Mouse (Mus musculus): ENCODE results near the gene Kcnq1.

Kcnq1 gene

DNA sequence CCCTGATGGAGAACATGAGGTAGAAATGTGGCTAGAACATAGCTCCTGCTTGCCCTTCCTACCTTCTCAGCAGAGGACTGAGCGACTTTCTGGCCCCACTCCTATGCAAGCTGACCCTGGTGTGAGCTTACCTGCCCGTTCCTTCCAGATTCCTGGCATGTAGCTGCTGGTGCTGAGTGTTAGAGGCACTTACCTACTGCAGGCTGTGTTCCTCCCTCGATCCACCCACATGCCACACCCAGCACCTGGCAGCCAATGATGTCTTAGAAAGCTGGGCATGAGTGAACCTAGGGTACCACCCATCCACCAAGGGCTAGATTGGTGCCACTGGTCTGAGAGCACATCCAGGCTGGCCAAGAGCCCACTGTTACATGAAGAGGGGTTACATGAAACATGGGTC is 12.3 kb upstream of the Kcnq1 start:
- no peak for DNase-seq (ENCODE audit: low spot score)

DNA sequence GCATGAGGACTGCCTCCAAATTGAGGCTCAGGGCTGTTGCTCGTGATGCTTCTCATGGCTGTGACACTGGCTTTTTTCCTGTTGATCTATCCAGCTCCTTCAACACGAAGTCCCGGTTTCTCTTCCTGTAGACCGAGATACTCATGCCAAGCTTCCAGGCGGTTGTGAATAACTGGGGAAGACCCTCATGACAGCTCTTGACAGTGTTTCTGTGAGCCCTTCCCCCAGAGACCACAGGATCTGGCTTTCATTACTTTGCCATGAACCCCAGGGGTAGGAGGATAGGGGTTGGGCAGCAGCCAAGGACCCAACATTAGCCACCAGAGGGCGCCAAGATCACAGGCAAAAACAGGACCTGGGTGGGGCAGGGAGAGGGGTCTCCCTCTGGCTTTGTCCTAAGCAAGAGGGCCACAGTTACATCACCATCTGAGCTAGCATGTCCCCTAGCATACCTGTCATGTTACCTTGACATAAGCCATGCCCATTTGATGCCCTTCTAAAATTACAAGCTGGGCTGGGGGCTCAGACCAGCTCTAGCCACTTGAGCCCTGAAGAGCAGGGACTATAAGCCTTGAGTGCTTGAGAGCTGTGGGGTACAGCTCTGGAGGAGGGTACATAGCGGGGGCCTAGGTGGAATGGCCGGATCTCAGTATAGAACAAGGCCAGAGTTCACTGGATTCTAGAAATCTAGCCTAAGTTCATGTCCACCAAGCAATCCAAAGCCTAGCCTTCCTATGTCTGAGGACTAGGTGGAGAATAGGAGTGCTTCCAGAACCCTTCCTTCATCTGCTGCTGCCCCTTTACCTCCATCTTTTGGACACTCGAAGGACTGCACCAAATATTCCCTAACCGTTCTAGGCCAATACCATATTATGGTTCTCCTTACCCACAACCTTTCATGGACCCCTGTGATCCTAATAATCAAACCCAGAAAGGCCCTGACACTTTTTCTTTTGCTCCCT is 11.3 kb upstream of the Kcnq1 start, which contains the start of gene Trpm5:
Gene Trpm5, minus strand, starts transcription at position 51 of the 962 bp plus-strand sequence.
- no peak for DNase-seq (ENCODE audit: low spot score)

DNA sequence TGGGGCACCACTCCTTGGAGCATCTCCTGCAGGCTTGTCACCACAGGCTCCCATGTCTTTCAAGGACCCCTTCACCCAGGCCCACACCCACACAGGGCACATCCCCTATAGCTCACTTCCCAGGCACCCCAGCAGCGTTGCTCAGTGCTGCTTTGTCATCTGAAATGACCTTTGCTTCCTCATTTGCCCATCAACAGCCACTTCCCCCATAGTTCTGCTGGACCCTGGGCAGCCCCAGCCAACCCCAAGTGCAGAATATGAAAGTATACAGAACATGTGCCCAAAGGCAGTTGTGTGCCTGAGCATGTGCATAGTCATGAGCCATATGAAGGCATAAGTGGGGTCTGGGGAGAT is 10.6 kb upstream of the Kcnq1 start:
- no peak for DNase-seq (ENCODE audit: low spot score)

DNA sequence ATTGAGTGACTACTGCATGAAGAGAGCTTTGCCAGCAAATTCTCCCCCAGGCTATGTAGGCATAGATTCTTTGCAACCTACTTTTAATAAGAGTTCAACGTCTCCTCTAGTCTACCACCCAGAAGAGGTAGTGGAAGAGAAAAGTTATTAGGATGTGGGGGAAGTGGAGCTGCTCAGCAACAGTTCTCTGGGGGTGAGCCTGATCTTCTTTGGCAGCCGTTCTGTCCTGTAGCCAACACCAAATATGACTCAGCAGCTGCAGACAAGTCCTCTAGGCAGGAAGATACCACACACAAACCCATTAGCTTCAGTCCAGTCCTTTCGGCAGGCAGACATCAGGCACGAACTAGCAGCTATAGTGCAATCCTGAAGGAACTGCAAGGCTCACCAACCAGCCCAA is 5.4 kb upstream of the Kcnq1 start:
- no peak for DNase-seq (ENCODE audit: low spot score)

DNA sequence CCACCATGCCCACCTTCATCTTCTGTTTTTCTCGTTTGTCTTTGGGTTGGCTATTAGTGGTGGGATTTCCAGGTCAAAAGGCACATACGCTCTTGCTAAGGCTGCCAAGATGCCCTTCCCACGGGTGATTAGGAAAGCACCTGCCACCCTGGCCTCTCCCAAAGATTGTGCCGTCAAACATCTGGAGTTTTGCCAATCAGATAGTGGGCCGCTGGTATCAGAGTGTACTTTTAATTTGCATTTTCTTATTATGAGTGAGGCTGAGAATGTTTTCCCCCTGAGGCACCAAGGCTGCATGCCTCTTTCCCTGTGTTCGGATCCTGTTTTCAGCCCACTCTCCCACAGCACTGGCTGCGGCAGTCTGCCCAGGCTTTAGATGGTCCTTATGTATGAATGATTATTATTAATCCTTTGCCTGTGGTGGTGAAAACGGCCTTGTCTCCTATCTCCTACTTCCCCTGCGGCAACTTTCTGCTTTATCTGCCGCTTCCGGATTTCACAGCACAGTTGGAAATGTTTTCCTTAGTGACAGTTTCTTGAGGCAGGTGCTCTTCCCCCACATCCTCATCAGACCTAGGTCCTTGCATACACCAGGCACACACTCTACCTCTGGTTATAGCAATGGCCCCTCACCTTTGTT is 784 bp upstream of the Kcnq1 start:
- DNase-seq (ENCODE audit: low spot score): no peak

DNA sequence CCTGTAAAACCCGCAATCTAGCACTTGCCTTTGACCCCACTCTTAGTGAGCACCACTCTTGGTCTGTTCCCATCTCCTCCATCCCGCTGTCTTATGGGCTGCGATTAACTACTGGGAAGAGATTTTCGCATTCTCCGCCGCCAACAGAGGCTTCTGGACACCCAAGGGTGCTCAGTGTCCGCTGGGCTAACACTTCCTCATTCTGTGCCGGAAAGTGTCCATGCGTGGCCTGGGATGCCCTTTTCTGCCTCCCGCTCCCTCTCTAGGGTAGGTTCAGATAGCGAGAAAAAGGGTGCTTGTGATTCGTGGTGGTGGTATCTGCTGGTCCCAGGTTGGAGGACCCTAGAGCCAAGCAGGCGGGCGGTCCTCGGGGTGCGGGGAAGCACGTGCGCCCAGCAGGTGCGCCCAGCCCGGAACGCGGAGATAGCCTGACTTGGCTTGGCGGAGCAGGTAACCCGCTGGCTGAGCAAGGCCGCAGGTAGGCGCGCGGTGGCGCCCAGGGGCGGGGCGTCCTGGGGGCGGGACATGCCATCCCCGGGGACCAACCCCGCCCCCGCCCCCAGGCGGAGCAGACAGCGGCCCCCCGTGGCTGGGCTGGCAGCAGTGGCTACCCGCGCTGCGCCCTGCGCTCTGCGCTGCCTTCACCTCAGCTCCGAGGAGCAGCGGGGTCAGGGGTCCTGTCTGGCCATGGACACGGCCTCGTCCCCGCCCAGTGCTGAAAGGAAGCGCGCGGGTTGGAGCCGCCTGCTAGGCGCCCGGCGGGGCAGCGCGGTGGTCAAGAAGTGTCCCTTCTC is 707 bp downstream of the Kcnq1 start:
- no peak for DNase-seq (ENCODE audit: low spot score)

DNA sequence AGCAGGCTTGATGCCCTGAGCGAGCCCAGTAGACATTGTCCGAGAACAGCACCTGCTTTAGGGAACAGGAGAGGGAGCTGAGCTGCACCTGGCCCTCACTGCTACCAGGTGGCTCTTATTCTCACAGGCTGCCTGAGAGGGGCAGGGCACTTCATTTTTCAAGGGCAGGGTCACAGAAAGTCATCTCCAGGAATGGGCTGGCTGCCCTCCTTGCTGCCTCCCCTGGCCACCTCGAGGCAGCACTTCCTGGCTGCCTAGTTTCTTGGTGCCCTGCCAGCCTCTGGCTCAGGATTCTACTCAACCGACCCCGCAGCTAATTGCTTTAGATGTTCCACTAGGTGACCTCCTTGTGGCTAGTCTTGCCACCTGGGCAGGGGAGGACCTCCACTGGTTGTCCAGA is 2.0 kb downstream of the Kcnq1 start:
- no peak for DNase-seq (ENCODE audit: low spot score)

DNA sequence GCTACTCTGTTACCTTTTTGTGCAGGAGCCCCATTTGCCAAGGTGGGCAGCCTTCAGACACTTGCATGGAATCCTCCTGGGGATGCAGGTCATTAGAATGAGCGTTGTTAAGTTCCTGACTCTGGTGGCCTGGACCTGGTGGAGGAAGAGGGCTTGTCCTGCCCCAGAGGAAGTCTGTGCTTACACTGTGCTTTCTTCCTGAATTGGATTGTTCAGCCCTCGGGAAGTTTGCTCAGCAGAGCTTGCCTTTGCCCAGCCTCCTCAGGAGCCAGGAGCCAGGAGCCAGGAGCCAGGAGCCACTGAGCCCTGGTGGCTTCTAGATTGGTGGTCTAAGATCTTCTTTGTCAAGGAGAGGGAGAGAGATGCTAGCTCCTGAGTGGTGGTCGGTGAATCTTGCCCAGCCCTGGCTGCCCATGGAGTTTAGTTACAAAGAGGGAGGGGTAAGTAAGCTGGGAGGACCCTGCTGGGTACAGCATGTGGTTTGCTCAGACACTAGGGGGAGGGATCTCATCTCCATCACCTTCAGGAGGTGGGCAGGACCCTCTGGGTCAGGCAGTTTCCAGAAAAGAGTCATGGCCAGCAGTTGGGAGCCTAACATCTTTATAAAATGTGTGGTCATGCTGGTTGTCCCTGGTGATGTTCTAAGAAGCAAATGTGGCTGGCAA is 3.0 kb downstream of the Kcnq1 start:
- no peak for DNase-seq (ENCODE audit: low spot score)

DNA sequence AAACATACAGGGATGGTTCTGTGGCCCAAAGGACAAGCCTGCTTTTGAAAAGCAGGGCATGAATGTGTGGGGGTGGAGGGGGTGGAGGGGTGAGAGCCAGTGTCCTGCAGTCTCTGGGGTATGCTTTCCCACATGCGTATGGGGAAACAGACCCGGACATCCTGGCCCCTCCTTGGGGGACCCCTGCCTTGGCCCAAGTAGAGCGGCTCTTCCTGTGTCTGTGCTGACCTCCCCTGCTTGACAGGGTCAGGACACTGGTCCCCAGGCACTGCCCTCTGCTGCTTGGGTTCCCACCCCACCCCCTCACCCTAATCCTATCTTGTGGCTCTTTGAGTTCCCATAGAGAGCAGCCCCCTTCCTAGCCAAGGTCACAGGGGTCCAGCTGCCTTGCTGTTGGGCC is 3.5 kb downstream of the Kcnq1 start:
- DNase-seq (ENCODE audit: low spot score): no peak

DNA sequence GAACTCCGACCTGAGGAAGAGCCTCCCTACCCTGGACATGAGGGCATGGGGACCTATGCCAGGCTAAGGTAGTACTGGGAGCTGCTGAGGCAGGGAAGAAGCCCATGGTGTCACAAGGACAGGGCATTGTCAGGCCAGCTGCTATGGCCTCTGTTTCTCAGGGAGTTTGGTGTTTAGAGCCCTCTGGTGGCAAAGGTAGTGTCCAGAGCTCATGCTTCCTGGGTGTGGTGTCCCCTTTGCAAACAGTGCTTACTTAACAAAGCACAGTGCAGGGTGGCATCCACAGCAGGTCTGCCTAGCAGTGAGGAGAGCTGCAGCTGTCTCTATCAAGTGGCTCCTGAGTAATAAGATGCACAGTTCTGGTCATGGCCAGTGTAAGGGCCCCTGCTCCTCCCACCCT is 4.6 kb downstream of the Kcnq1 start:
- DNase-seq (ENCODE audit: low spot score): no peak

DNA sequence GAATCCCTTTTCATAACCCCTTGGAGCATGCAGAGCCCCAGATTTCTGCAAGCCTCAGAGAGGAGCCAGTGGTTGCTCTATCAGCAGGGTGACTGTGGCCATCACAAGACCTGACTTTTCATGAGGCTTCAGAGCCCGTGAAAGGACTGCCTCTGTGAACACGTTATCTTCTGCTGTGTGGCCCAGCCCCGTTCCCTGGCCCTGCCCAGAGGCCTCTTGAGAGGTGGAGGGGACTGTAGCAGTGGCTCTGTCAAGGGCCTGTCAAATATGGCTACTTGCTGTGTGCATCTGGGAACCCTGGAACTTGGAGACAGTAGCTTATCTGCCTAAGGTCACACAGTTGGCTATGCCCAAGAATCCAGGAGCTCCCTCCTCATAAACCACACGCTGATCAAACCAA is 5.6 kb downstream of the Kcnq1 start:
- no peak for DNase-seq (ENCODE audit: low spot score)

DNA sequence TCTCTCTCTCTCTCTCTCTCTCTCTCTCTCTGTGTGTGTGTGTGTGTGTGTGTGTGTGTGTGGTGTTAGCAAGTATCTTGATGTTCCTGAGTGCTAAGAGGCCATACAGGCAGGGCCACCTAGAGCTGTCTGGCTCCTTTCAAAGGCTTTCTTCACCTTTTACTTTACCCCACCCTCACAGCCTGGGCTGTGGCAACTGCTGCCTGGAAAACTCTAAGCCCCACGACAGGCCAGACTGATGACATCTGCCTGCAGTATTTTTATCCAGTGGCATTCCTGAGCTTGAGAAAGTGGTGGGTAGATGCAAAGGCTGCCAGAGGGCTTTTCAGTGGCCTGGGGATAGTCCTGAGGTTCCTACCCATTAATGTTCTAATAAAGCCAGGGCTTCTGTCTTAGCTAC is 6.2 kb downstream of the Kcnq1 start:
- no peak for DNase-seq (ENCODE audit: low spot score)

DNA sequence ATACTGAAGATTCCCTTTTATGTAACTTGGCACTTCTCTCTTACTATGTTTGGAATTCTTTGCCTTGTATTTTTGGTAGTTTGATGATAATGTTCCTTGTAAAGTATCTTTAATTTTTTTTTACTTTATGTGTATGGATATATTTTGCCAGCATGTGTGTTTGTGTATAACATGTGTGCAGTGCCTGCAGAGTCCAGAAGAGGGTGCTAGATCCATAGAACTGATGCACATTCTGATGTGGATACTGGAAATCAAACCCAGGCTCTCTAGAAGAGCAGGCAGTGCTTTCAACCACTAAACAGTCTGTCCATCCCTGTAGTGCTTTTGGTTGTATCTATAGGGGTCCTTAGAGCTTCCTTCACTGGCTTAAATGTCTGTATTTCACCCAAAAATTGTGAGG is 8.6 kb downstream of the Kcnq1 start:
- DNase-seq (ENCODE audit: low spot score): no peak

DNA sequence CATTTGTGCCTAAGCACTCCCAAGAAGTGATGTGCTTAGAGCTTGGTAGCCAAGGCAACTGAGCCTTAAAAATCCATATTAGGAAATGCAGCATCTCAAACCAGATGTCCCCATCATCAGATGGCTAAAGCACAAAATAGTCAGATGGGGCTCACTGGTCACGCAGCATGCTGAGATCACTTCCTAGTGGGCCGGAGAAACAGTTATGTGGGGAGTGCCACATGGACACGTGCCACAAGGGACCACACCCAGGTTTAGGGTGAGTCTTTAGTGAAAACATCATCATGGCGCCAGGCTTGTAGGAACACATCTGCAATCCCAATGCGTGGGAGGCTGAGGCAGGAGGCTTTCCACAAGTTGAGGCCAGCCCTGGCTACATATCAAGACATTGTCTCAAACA is 10.4 kb downstream of the Kcnq1 start:
- no peak for DNase-seq (ENCODE audit: low spot score)

DNA sequence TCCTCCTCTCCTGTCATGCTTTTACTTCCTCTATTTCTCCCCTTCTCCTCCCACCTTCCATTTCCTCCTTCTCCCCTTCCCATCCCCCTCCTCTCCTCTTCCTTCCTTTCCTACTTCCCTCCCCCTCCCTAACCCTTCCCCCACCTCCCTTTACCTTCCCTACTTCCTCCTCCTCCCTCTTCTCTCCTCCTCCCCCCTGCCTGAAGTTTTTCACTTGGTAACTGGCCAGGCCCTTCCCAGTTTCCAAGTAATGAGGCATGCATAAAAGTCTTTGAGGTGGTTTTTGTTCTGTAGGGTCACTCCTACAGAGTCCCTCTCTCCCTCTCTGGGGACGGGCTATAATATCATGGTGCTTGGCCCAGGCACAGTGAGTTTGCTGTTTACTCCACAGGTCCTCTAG is 13.2 kb downstream of the Kcnq1 start:
- no peak for DNase-seq (ENCODE audit: low spot score)

DNA sequence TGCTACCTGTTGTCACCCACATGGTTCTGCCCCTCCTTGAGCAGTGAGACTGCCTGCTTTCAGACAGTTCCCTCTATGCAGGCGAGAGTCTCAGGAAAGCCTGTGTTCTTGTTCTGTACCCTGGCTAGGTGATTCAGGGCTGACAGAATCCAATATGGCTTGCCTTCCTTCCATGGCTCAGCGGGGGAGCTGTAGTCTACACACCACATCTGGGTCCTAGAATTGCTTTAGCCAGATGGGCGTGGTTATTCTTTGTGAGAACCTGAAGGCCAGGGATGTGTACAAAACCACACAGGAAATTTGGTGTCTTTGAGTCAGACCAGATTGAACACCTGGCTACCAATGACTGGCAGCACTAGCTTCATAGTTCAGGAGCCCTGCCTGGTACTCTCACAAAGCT is 13.7 kb downstream of the Kcnq1 start:
- DNase-seq (ENCODE audit: low spot score): no peak

DNA sequence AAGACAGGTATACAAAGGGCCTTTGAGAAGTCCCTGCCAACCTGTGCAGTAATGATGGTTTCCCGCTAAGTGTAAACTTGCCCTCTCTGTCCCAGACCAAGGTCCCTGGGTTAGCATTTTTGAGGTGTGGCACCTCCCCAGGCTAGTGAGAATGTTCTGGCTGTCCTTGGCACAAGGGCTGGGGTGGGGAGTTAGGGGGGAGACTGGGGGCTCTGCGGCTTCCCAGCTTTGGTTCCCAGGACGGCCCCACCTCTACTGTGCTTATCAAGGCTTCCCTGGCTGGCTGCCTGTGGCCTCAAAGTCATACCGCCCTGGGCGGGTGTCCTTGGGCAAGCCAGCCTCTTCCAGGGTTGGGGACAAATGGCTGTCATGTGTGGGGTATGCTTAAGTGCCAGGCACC is 16.0 kb downstream of the Kcnq1 start:
- DNase-seq (ENCODE audit: low spot score): no peak

DNA sequence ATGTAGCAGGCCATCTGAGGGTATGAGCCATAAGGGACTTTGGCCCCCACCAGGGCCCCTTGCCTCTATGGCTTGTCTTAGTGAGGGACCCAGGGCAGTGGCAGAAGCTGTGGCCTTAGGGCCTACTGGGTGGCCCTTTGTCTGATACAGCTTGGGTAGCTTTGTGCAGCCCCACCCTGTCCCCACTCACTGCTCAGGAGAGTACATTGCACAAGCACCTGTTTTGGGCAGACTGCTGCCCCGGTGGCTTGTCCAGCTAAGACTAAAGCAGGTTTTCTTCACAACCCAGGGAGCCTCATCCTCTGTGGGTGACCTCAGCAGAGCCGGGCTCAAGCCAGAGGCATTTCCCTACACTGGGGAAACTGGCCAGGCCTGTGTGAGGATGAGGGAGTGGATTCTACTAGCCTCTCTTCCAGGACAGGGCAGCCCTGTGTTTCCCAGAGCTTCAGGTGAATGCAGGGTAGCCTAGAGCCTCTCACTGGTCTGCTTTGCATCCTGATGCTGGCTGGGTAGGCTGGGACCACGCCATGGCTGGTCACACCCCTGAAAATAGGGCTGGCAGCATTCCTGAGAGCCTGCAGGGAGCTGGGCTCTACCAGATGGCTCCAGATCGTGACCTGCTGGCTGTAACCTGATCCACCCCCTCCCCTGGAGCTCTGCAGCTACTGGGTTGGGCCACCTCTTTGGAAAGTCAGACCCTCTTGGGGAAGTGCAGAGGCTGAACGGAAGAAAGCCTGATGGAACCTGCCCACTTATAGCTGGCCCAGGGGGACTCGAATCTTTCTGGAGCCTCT is 17.9 kb downstream of the Kcnq1 start:
- DNase-seq (ENCODE audit: low spot score): no peak

DNA sequence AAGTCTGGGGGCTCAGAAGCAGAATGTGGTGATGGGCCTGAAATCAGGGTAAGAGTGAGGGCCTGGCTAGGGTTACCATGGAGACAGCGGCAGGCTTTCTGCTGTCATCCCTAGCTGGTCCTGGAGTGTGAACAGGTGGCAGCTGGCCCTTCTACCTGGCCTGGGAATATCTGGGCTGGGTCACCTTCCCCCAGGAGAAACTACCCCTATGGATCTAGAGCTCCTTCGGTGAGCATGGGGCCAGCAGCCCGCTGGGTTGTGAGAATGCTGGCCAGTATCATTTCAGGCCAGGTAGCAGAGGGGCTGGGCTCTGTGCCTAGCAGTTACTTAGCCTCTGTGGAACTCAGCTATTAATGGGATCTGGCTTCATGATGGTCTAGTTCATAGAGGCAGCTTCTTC is 18.7 kb downstream of the Kcnq1 start:
- no peak for DNase-seq (ENCODE audit: low spot score)

DNA sequence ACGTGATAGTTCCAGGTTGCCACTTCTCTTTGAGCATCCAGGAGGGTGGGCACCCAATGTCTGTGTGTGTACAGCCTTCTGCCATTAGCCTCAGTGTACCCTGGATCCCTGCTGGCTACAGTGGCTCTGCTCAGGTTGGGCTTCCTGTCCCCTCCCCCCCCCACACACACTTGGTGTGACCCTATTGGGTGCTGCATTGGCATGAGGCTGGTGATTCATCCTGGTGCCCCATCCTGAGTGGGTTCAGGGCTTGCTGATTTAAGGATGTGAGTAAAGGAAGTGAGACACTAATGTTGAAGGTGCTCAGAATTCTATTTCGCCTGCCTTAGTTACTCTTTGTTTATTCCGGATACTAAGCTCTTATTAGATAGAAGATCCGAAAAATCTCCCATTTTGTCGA is 26.7 kb downstream of the Kcnq1 start:
- no peak for DNase-seq (ENCODE audit: low spot score)

DNA sequence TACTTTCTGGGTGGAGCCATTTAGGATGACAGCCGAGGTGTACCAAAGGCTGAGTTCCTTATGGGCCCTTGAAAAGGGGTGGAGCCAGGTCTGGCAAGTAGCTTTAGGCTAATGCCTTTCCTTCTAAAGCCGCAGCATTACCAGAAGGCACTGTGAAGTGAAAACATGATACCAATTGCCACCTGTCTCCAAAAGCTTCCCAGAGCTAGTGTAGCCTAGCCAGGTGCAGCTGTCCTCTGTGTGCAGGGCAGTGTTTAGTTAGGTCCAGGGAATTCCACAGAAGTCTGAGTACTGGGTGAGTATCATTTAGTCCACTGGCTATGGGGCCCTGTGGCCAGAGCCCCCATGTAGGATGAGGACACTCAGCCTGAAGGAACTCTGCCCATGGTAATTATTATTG is 30.0 kb downstream of the Kcnq1 start:
- no peak for DNase-seq (ENCODE audit: low spot score)

DNA sequence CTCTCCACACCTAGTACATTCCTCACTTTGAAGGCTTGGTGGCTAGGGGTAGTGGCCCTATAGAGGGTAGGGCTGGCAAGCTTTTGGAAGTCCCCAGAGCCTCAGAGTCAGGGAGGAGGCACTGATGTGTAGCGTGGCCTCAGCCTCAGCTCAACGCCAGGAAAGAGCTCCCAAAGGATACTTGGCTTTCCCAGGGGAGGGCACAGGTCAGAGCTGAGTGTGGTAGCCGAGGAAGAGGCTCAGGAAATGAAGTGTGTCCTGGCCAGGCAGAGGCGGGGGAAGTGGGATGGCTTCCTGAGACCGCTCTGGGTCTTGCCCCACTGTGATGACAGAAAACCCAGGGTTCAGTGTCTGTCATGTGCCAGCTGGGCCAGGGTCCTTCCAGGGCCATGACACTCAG is 30.4 kb downstream of the Kcnq1 start:
- no peak for DNase-seq (ENCODE audit: low spot score)
